Mouse (Mus musculus): ENCODE measurements around the gene Rtn3.

DNA sequence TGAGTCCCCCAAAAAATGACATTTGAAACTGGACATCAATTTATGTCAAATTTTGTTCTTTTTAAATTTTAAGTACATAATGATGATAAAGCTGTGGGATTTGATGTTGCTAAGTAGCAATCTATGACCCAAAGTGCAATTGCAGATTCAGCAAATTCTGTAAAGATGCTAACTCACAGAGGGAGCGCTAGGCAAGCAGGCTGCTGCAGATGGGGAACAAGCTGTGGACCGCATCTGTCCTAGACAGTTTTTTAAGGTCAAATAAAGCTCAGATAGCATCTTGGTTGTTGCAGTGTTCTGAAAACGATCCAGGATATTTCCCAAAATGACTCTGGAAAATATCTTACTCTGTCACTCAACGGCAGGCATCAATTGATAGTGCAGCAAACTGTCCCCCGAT, 995 bp upstream of the Rtn3 start:
- TF ChIP-seq CTCF (IDR thresholded peaks at IDR 0.05; ENCODE audit: low read depth) (no peak), EP300 (optimal IDR thresholded peaks at IDR 0.05) (no peak)
